Mouse (Mus musculus): ENCODE results near the gene Mlec.

The Mlec gene

DNA sequence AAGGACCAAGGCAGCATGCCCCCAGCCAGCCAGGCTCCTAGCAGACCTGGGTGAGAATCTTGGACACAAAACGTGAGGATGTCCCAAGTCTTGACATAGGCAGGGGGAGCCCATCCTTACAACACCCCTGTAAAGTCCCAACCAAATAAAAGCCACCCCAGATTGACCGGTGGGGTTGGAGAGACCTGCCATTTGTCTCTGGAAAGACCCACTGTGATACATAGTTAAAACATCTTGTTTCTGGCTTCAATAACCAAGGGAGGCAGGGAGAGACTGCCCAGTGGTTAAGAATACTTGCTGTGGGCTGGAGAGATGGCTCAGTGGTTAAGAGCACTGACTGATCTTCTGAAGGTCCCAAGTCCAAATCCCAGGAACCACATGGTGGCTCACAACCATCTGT, 55.7 kb downstream of the Mlec start:
- in situ Hi-C loops (cut with MboI; ENCODE audit: low pct_unique_long_range_greater_than_20kb in 1 of 2, low sequenced_read_pairs in 2 of 2, unreplicated experiment in 1 of 2), result loop anchor here in 1 of 2 experiments (5.0 kb wide), 1 partner anchor 125 kb away; no protein-coding TSS in a partner anchor

DNA sequence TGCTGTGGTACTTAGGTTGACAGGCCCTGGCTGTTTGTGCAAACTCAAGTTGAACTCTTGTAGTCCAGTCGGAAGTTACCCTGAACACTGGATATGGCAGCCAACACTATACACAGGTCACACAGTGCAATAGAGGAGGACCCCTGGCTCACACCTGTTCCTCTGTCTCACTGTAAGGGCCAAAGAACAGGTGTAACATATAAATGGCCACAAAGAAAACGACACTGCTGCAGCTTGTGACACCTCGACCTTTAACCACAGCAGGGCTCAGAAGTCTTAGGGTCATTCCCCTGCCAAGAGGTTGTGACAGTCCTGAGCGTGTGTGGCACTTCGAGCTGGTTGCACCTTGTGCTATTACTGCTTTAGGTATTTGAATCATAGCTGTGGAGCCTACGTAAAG, 57.5 kb downstream of the Mlec start:
- in situ Hi-C loops (cut with MboI; ENCODE audit: low pct_unique_long_range_greater_than_20kb in 1 of 2, low sequenced_read_pairs in 2 of 2, unreplicated experiment in 1 of 2), result loop anchor here in 1 of 2 experiments (5.0 kb wide), 1 partner anchor 123 kb away; no protein-coding TSS in a partner anchor

- in situ Hi-C loops (cut with MboI; ENCODE audit: low pct_unique_long_range_greater_than_20kb in 1 of 2, low sequenced_read_pairs in 2 of 2, unreplicated experiment in 1 of 2), result loop anchor here in 1 of 2 experiments (5.0 kb wide), 1 partner anchor 123 kb away; no protein-coding TSS in a partner anchor
Measured at GRCm38 (mm10) chr5:115099991-115100390, 58.0 kb downstream of the Mlec start.

GRCm38 (mm10) chr5:115099530-115099929, 58.4 kb downstream of the Mlec start:
- in situ Hi-C loops (cut with MboI; ENCODE audit: low pct_unique_long_range_greater_than_20kb in 1 of 2, low sequenced_read_pairs in 2 of 2, unreplicated experiment in 1 of 2), result no loop called here

GRCm38 (mm10) chr5:115098195-115098594, 59.8 kb downstream of the Mlec start, which contains the start of gene Gm10401:
TSS of gene Gm10401 (minus strand) at chr5:115098295.
- in situ Hi-C loops (cut with MboI; ENCODE audit: low pct_unique_long_range_greater_than_20kb in 1 of 2, low sequenced_read_pairs in 2 of 2, unreplicated experiment in 1 of 2), result no loop called here
